Mouse (Mus musculus) CH12.LX (cell line): ENCODE data around the gene Rassf5. TPM values are rescaled to one million over a fixed set of nuclear protein-coding genes. Genes with fewer than 3 reads are reported as not detected.

Source experiments
- DNase-seq: peaks from one replicate; pipeline ENCODE4 v3.0.0-alpha.2; 2013; ENCODE audit errors: extremely low read depth
- H3K27ac ChIP-seq: 2 replicates; pipeline ENCODE4 v1.5.1; 2012; ENCODE audit warnings: low read depth, mild to moderate bottlenecking, control low read depth, moderate library complexity; ENCODE audit not compliant: insufficient read depth
- H3K27me3 ChIP-seq: replicated peaks from 2 replicates; pipeline ENCODE3; 2012; ENCODE audit warnings: inconsistent platforms
- H3K36me3 ChIP-seq, 2 experiments: replicated peaks in 1 of 2; 2 replicates each; pipeline versions ENCODE3 to v1.6.1; 2012; ENCODE audit warnings: inconsistent platforms in 1 of 2, low read length in 1 of 2, mild to moderate bottlenecking in 1 of 2, mixed read lengths in 1 of 2, moderate library complexity in 1 of 2; ENCODE audit not compliant: control insufficient read depth in 1 of 2, insufficient read depth in 1 of 2
- H3K4me1 ChIP-seq, 2 experiments: 2 replicates each; pipeline ENCODE4 v1.6.1; 2012; ENCODE audit warnings: inconsistent platforms in 1 of 2, moderate library complexity in 1 of 2; ENCODE audit not compliant: insufficient read depth in 2 of 2, control insufficient read depth in 1 of 2
- H3K4me2 ChIP-seq: 2 replicates; pipeline ENCODE4 v1.6.1; 2012; ENCODE audit warnings: low read depth, mild to moderate bottlenecking, control low read depth; ENCODE audit not compliant: poor library complexity, insufficient read depth, severe bottlenecking
- H3K4me3 ChIP-seq, 3 experiments: fragments of 150-350 bp in 1 of 3; sonication (generic) in 1 of 3; replicated peaks in 1 of 3; 2 replicates each; pipeline versions ENCODE3 to v1.5.1; 2011 to 2012; ENCODE audit warnings: low read depth in 2 of 3, low read length in 2 of 3, mild to moderate bottlenecking in 2 of 3, moderate library complexity in 2 of 3, control low read depth in 1 of 3, improper control_type of control experiment in 1 of 3, inconsistent platforms in 1 of 3, mixed read lengths in 1 of 3; ENCODE audit not compliant: poor library complexity in 1 of 3
- H3K79me2 ChIP-seq: replicated peaks from 2 replicates; pipeline ENCODE4 v1.6.1; 2012; ENCODE audit warnings: mild to moderate bottlenecking, moderate library complexity; ENCODE audit not compliant: control insufficient read depth, poor library complexity, insufficient read depth, severe bottlenecking; ENCODE audit errors: extremely low read depth
- H3K9ac ChIP-seq: 2 replicates; pipeline ENCODE4 v1.6.1; 2012; ENCODE audit warnings: low read depth, mild to moderate bottlenecking, control low read depth, moderate library complexity; ENCODE audit not compliant: insufficient read depth
- H3K9me3 ChIP-seq: replicated peaks from 2 replicates; pipeline ENCODE3; 2012; ENCODE audit warnings: low read length, inconsistent platforms, mixed read lengths
- BHLHE40 ChIP-seq: IDR thresholded peaks from 2 replicates; pipeline ENCODE4 v1.6.1; 2011; ENCODE audit warnings: mild to moderate bottlenecking, low read depth, low read length, improper control_type of control experiment
- CTCF ChIP-seq, 2 experiments: IDR thresholded peaks in 1 of 2; conservative IDR thresholded peaks in 1 of 2; 2 replicates each; pipeline ENCODE4 v1.5.1; 2011 to 2012; ENCODE audit warnings: low read depth in 2 of 2, low read length in 2 of 2, improper control_type of control experiment in 1 of 2, inconsistent platforms in 1 of 2, mild to moderate bottlenecking in 1 of 2, moderate library complexity in 1 of 2
- GABPA ChIP-seq: IDR thresholded peaks from 2 replicates; pipeline ENCODE4 v1.6.1; 2012; ENCODE audit warnings: low read depth, low read length, improper control_type of control experiment, inconsistent platforms; ENCODE audit not compliant: insufficient replicate concordance
- HCFC1 ChIP-seq: IDR thresholded peaks from 2 replicates; pipeline ENCODE4 v1.6.1; 2012; ENCODE audit warnings: low read depth, mild to moderate bottlenecking, inconsistent platforms, low read length, improper control_type of control experiment
- JUN ChIP-seq: IDR thresholded peaks from 2 replicates; pipeline ENCODE4 v1.6.1; 2011; ENCODE audit warnings: low read depth, mild to moderate bottlenecking, low read length, improper control_type of control experiment, moderate library complexity; ENCODE audit not compliant: insufficient read depth
- KAT2A ChIP-seq: IDR thresholded peaks from 2 replicates; pipeline ENCODE4 v1.6.1; 2012; ENCODE audit warnings: low read length, improper control_type of control experiment, inconsistent platforms; ENCODE audit not compliant: insufficient replicate concordance
- MAX ChIP-seq: IDR thresholded peaks from 2 replicates; pipeline ENCODE4 v1.6.1; 2011; ENCODE audit warnings: low read length, improper control_type of control experiment
- MEF2A ChIP-seq: IDR thresholded peaks from 2 replicates; pipeline ENCODE4 v1.6.1; 2014; ENCODE audit warnings: low read depth, mild to moderate bottlenecking, inconsistent platforms, low read length, improper control_type of control experiment, borderline replicate concordance
- MXI1 ChIP-seq: IDR thresholded peaks from 2 replicates; pipeline ENCODE4 v1.6.1; 2011; ENCODE audit warnings: mild to moderate bottlenecking, low read depth, low read length, improper control_type of control experiment
- NRF1 ChIP-seq: IDR thresholded peaks from 2 replicates; pipeline ENCODE4 v1.6.1; 2014; ENCODE audit warnings: low read depth, mild to moderate bottlenecking, inconsistent platforms, low read length, improper control_type of control experiment, moderate library complexity
- PAX5 ChIP-seq: IDR thresholded peaks from 2 replicates; pipeline ENCODE4 v1.6.1; 2012; ENCODE audit warnings: low read length, inconsistent platforms, mixed read lengths
- POLR2A ChIP-seq: IDR thresholded peaks from 2 replicates; pipeline ENCODE4 v1.6.1; 2011; ENCODE audit warnings: low read depth, mild to moderate bottlenecking, improper control_type of control experiment, low read length
- POLR2AphosphoS2 ChIP-seq: IDR thresholded peaks from 2 replicates; pipeline ENCODE4 v1.6.1; 2011; ENCODE audit warnings: low read depth, low read length, improper control_type of control experiment
- RCOR1 ChIP-seq: conservative IDR thresholded peaks from 2 replicates; pipeline ENCODE4 v1.6.1; 2012; ENCODE audit warnings: low read depth, mild to moderate bottlenecking, inconsistent platforms, low read length, improper control_type of control experiment
- SMC3 ChIP-seq: IDR thresholded peaks from 2 replicates; pipeline ENCODE4 v1.6.1; 2011; ENCODE audit warnings: low read depth, low read length, improper control_type of control experiment
- TBP ChIP-seq: conservative IDR thresholded peaks from 2 replicates; pipeline ENCODE4 v1.6.1; 2011; ENCODE audit warnings: low read depth, low read length, improper control_type of control experiment
- UBTF ChIP-seq: IDR thresholded peaks from 2 replicates; pipeline ENCODE4 v1.6.1; 2012; ENCODE audit warnings: low read depth, mild to moderate bottlenecking, inconsistent platforms, low read length, improper control_type of control experiment, moderate library complexity
- ZMIZ1 ChIP-seq: IDR thresholded peaks from 2 replicates; pipeline ENCODE4 v1.6.1; 2012; ENCODE audit warnings: low read depth, mild to moderate bottlenecking, inconsistent platforms, low read length, improper control_type of control experiment
- dilution Hi-C: fragments of 300-500 bp; cut with MboI; formaldehyde crosslinking; loops from 2 replicates; pipeline ENCODE4 v1.14.3; 2020; ENCODE audit warnings: low sequenced_read_pairs; ENCODE audit not compliant: extremely low pct_unique_long_range_greater_than_20kb, extremely low pct_ligation_motif_present
- in situ Hi-C: fragments of 300-500 bp; cut with MboI; formaldehyde crosslinking; loops from 3 replicates; pipeline ENCODE4 v1.14.3; 2019; ENCODE audit warnings: low sequenced_read_pairs, low pct_ligation_motif_present, low pct_unique_long_range_greater_than_20kb, mixed read lengths
- polyA plus RNA-seq: library from polyadenylated mRNA; unstranded; fragments of >175 nt; gene quantifications from 2 replicates; pipeline ENCODE4 v1.2.1, GENCODE M21; 2012; ENCODE audit warnings: low read depth; ENCODE audit not compliant: insufficient read length
- total RNA-seq, 2 experiments: library from RNA; depleted of rRNA; stranded (reverse); fragments of 300-350 nt in 1 of 2; fragments of >200 nt in 1 of 2; gene quantifications; 2 replicates each; pipeline ENCODE4 v1.2.3; 2012 to 2014

The Rassf5 gene
- total and polyA plus RNA-seq, 3 experiments = 11.5 to 32.1 (median 16.3) TPM

- in situ Hi-C loops = no loop called here
- DNase-seq = no peak
Measured at GRCm38 (mm10) chr1:131228225-131228624, 16.8 kb downstream of the Rassf5 start.

GRCm38 (mm10) chr1:131224848-131225471, 20.1 kb downstream of the Rassf5 start:
- Histone ChIP-seq H3K27ac (no peak overlapping the region), H3K36me3 (no peaks in the 10 kb centered on the region), H3K27me3 (no peaks in the 10 kb centered on the region), H3K4me1 (peaks cover 5 to 8% of the 10 kb centered on the region in 2 experiments), H3K9ac (no peak overlapping the region), H3K4me3 (no peak overlapping the region), H3K79me2 (no peaks in the 10 kb centered on the region), H3K4me2 (no peak overlapping the region; the same call in 1 of the 2 replicates), H3K9me3 (no peaks in the 10 kb centered on the region)
- TF ChIP-seq KAT2A (no peak), BHLHE40 (no peak), MXI1 (no peak), RCOR1 (no peak), GABPA (no peak), POLR2A (no peak), MAX (no peak), JUN (no peak), PAX5 (no peak), UBTF (no peak), POLR2AphosphoS2 (no peak), CTCF (conservative IDR thresholded peaks at IDR 0.05 in 1 of 2, IDR thresholded peaks at IDR 0.05 in 1 of 2; ENCODE audit: low read depth in 2 of 2, low read length in 2 of 2) (no peak), ZMIZ1 (no peak), MEF2A (no peak), HCFC1 (no peak), TBP (no peak)
- dilution Hi-C loops (no loop called here), in situ Hi-C loops (no loop called here)
- DNase-seq = no peak

More at GRCm38 (mm10) chr1:131228225-131228624, 16.8 kb downstream of the Rassf5 start:
- dilution Hi-C loops = no loop called here
- no peak overlapping the region for H3K4me2 ChIP-seq
- no peaks in the 10 kb centered on the region for H3K9me3 ChIP-seq
- H3K4me1 ChIP-seq = peaks cover 5 to 8% of the 10 kb centered on the region in 2 experiments
- peaks cover 2% of the 10 kb centered on the region for H3K27me3 ChIP-seq
- no peaks in the 10 kb centered on the region for H3K79me2 ChIP-seq
- no peaks in the 10 kb centered on the region for H3K36me3 ChIP-seq
- no peak overlapping the region for H3K9ac ChIP-seq
- TF ChIP-seq SMC3 = peak; percentile 23
- TF ChIP-seq NRF1 = no peak
- TF ChIP-seq CTCF (conservative IDR thresholded peaks at IDR 0.05 in 1 of 2, IDR thresholded peaks at IDR 0.05 in 1 of 2; ENCODE audit: low read depth in 2 of 2, low read length in 2 of 2) = peak in 1 of 2 experiments; percentile 40; a peak in 2 of 4 replicates
- TF ChIP-seq TBP = no peak
- no peak for TF ChIP-seq RCOR1
- H3K4me3 ChIP-seq = no peak overlapping the region
- H3K27ac ChIP-seq = no peak overlapping the region
